Mouse (Mus musculus) heart, adult 18-20 months (tissue): ENCODE results near the gene Glul. TPM values are rescaled to one million over a fixed set of nuclear protein-coding genes. Genes with fewer than 3 reads are reported as not detected.

Experiments used
- DNase-seq, 2 experiments: peaks; one replicate each; pipeline ENCODE4 v3.0.0; 2021 to 2022; ENCODE audit warnings: mixed read lengths in 1 of 2
- total RNA-seq, 2 experiments: library from RNA; stranded (reverse); gene quantifications; 2 replicates each; pipeline ENCODE4 v1.2.3; 2021

Glul gene
- total RNA-seq, 2 experiments from 2014 or later = 539 to 709 TPM

DNA sequence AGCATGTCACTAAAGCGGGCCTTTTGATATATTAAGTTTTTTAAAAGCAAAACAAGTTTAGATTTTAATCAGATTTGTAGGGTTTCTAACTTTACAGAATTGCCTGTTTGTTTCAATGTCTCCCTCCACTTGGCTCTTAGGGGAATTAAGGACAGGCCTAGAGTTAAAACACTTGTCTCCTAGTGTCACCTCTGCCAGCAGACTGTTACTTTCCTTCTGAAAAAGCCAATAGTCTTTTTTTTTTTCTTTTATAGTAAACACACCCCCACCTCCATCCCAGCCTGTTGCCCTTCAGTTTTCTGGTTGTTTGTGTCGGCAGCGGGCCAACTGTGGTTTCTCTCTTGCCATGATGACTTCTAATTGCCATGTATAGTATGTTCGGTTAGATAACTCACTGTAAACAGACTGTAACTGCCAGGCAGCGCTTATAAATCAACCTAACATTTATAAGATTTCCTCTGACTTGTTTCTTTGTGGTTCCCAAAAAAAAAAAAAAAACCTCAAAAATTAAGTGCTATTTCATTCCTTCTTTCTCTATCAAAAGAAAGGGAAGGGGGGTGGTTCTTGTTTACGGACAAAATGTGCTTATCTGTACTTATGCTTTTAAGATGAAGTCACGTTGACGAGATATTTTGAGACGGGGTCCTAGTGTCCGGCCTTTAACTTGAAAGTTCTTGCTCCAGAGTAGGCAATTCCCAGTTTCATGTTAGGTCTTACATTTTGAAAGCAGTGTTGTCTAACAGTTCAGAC is 9.6 kb downstream of the Glul start:
- no peak for DNase-seq

DNA sequence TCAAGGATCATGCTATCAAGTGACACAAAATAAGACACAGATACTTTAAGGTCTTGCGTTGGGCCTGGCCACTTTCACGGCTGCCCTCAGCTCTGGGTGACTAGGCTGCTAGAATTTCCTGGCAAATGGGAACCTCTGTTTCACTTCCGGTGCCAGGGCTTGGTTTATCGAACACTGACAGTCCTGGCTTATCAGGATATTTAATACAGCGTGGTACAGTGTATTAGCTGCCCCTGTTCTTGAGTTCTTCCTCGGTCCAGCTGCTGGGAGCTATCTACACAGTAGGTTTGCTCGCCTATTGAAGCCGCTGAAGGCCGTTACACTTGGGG is 10.2 kb downstream of the Glul start:
- no peak for DNase-seq

DNA sequence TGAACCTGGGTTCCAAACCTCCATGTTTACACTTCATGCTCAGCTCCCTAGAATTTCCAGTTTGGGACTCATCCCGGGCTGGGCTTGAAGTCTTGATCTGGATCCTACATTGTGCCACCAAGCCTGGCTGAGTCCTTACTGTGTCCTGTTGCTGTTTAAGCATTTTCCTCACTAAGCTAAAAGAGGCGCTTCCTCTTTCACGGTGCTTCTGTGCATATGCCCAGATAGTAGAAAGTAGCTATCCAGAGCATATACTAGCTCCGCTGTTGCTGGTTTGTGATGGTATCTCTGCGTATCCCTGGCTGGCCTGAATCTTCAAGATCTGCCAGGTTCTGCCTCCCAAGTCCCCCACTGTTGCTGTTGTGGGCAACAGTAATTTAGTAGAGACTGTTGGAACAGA is 10.7 kb downstream of the Glul start:
- no peak for DNase-seq

DNA sequence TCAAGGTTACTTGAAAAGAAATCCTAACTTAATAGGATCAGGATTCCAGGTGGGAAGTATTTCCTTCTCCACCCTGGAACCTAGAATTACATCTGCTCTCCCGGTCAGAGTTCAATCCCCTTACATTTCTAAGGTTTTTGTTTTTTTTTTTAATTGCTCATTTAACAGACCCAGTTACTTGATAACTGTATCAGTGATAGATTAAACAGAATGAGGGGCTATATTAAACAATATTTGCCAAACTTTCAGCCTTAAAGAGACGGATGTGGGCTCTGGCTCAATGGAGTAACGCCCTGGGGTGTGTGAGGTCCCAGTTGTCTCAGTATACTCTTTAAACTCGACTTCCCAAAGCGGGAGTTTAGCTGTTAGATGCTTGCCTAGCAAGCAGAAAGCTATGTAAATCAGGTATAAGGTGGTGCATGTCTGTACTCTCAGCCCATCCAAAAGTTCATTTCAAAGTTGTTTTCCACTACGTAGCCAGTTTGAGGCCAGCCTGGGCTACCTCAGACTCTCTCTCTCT is 11.6 kb downstream of the Glul start:
- DNase-seq = no peak

DNA sequence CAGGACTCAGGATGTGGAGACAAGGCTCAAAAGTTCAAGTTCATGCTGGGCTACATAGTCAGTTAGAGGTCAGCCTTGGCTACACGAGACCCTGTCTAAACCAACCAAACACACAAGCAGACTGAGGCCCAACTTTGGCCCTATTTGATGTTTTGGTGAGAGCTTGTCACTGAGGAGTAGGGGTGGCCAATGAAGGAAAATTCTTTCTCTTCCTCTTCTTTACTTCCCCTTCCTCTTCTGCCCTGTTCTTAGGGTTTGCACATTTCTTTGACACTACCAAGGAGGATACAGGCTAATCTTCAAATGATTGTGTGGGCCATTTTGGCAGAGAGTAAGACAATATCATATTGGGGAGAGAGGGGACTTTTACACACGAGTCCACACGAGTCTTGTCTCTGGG is 14.1 kb downstream of the Glul start:
- DNase-seq = no peak

DNA sequence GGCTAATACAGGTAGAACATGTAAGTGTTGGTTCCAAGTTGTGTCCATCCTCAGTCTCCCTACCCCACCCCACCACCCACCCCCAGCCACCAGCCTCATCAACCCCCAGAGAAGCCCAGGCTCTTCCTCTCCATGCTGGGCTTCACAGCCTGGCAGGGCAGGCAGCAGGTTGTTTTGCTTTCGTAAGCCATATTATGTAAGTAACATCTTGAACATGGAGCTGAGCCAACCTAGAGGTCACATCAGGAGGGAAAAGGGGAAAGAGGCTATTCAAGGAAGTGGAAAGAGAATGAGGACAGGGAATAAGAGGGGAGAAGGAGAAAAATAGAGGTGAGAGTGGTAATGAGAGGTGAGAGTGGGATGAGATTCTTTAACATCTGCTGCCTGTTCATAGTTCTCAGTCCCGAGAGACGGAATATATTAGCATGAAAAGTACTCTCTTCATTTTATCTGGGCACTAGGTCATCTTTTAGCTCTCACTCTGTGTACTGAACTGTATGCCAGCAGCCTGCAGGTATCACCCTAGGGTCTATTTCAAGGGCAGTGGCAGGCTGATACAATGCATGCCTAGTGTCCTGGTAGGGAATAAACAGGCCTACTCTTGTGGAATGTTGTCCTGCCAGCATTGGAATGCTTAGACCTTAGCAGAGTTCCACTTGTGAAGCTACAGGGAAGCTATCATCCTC is 18.9 kb downstream of the Glul start:
- DNase-seq = peak; percentile 65 to 67

DNA sequence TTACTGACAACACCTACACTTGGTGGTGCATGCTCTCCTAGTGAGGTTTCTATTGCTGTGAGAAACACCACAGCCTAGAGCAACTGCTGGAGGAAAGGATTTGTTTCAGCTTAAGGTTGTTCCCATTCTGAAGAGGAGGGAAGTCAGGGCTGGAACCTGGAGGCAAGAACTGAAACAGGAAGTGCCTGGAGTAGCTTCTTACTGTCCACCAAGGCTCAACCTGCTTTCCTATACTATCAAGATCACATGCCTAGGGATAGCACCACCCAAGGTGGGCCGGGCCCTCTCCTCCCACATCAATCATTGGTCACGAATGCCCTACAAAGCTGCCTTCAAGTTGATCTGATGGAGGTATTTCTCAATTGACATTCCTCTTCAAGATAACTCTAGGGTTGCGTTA is 21.9 kb downstream of the Glul start:
- no peak for DNase-seq

DNA sequence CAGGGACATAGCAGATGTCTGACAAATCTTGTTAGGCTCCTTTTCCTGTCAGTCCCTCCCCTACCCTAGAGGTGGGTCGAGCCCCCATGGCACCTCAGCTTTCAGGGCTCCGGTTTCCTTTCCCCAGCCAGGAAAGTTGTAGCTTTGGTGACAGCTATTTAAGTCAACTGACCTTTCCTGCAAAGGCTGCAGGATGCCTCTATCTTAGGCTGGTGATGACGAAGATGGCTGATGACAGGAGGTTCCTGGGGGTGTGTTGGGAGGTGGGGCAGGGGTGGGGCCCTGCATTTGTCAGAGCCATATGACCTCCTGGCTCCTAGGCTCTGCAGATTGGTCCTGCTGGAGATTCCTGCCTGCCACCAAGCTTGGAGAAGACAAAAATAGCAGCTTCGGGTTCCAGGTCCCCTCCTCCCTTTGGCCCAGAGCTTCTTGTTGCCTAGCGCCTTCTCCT is 22.9 kb downstream of the Glul start:
- peak; percentile 76 to 89 for DNase-seq

DNA sequence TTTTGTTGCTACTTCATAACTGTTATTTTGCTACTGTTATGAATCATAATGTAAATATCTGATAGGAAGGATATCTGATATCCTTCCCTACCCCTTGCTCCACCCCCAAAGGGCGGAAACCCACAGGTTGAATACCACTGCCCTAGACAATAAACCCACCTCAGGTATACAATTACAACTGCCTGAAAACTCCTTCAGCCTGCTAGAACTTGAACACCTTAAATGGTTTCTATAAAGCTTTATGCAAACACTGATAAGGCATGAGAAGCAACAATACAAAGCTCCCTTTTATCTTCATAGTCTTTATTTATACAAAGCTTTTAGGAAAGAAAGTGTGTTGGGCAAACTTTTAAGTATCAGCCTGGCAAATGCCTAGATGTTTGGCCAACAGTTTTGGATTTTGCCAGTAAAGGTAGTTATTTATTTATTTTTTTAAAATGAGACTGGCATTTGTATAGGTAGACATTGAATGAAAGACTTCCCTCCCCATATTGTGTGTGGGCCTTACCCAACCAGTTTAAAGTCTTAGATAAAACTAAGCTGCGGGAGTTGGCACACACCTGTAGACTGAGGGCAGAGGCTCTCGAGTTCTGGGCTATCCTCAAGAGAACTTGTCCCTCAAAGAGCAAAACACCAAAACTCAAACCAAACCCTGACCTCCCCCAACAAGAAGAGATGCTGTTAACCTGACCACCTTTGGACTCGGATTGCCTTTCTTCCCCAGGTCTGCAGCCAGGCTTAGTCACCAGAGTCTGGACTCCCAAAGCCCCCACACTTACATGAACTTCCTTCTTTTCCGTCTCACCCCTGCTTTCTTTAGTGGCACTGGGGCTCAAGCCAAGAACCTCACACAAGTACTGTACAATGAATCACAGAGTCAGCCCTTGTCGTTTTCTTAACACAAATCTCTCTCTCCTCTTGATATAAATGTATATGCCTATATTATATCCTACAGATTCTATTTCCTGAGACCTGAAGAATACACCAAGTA is 24.9 kb downstream of the Glul start:
- no peak for DNase-seq

DNA sequence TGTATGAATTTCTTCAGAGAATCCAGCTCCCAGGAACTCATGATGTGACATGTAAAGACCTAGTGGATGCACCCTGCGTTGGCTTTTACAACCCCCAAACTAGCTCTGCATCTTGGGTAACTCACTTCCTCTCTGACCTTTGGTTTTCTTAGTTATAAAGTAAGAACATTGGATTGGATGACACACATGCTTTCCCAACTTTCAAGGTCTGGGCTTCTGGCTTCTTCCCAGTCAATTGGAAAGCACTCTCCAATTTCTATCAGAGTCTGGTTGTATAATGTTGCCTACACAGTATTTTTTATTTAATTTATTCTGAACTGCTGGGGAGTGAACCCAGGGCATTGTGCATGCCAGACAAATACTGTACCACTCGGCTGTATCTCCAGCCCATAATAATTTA is 30.7 kb downstream of the Glul start:
- DNase-seq = no peak

DNA sequence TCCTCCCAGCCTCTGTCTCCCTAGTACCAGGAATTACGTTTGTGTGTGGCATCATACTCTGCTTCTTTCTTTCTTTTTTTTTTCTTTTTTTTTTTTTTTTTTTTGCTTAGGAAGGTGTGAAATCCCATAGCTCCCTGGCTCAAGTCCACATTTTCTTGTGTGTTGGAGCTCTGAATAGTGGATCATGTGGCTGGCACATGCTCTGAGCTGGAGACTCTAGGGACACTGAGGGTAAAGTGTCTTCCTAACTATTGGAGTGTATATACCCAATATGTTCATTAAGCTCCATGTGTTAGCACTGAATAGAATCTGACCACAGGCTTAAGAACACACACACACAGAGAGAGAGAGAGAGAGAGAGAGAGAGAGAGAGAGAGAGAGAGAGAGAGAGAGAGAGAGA is 34.0 kb downstream of the Glul start:
- no peak for DNase-seq

DNA sequence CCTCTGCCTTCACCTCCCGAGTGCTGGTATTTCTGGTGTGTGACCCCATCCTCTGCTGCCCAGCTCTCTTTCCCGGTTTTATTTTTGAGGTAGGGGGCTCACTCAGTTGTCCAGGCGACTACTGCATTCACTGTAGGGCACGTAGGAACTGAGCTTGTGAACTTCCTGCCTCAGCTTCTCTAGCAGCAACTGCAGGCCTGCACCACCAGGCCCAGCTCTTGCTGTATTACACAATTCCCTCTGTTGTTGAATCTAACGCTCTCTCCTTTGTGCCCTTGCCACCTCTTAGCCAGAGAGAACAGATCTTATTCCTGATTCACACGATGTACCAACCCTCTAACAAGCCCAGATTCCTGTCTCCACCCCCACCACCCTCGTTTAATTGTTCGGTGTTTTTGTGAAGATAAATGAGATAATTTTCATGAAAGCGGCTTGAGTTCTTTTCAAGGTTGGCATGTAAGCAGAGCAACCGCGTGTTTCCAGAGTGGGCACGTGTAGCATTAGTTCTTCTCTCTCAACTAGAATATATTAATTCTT is 36.2 kb downstream of the Glul start:
- no peak for DNase-seq

DNA sequence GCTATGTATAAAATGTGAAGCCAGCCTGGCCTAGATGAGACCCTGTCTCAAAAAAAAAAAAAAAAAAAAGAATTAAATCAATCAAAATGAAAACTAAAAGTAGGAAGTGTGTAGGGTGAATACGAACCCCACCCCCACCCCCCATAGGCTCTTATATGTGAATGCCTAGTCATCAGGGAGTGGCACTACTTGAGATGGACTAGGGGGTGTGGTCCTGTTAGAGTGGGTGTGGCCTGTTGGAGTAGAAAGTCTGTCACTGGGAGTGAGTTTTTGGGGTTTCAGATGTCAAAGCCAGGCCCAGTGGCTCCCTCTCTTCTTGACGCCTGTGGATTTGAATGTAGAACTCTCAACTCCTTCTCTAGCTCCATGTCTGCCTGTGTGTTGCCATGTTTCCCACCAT is 37.3 kb downstream of the Glul start:
- DNase-seq = no peak

DNA sequence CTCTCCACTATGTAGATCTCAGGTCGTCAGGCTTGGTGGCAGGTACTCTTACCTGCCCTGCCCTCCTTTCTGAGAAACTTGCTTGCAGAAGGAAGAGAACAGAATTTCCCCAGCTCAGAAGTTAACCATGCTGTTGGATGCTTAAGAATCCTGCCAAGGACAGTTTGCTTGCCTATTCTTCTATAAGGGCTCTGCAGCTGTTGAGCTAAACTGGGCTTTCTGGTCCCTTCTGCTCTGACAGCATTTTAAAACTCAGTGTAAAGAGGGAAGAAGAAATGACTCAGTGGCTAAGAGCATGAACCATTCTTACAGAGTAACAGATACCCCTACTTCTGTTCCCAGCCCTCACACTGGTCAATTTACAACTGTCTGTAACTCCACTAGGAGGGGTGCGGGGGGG is 41.2 kb downstream of the Glul start:
- no peak for DNase-seq

DNA sequence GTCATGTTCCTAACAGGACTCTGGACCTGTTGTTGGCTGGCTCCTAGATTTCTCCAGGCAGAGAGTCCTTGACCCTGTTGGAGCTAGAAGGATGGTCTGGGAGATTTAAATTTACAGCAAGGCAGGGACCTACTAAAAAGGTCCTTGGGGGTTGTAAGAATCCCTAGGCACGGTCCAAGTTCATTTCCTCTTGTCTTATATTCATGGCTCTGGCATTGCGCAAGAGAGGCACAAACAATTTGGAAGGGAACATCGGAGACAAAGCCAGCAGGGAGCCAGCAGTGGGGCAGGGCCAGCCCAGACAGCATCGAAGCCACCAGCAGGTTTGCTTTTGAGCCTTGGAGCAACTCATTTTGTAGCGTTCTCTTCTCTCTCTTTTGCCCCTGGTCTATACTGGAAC is 45.4 kb downstream of the Glul start:
- peak; percentile 65 to 69 for DNase-seq

DNA sequence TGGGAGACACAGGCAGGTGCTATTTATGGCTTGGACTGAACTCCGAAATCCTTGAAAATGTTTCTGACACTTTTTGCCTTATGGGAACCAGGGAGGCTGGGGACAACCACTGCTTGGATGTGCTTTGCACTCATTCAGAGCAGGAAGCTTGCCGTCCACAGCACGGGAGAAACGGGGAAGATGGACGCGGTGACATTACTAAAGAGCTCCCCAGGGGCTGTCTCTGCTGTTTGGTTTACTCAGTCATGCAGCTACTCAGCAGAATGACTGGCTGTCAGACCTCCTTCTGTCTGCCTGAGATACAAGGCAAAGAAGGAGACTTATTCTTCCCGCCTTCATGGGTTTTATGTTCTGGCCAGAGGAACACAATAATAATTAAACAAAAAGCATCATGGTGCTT is 47.2 kb downstream of the Glul start:
- DNase-seq = no peak

DNA sequence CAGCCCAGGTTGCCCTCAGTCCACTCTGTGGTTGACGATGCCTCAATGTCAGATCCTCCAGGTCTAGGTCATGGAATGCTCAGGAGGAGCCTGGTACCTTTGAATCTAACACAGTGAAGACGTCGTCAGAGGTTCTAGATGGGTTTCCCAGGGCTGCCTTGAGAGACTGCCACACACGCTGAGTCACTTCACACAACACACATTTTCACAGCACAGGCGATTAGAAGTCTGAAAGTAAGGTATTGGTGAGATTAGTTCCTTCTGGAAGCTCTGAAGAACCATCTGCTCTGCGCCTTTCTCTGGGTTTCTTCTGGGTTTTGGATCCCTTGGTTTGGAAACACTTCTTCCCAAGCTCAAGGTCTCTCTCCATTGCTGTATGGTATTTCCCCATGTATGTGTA is 48.1 kb downstream of the Glul start:
- DNase-seq = no peak

DNA sequence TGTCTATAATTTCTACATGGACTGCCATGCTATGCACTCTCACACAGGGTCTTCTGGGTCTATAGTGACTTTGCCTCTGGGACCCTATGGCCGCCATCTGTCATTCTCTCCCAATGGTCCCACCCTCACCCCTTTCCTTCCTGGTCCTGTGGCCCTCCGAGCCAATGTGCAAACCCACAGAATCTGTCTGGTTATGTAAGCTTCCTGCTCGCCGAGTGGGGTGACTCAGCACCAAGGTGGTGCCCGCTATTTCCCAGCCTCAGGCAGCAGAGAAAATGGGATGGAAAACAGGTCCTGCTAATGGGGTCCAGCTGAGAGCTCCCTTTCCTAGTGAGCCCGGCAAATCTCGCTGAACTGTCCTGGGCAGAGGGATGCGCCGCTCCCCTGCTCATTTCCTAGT is 53.5 kb downstream of the Glul start:
- no peak for DNase-seq

DNA sequence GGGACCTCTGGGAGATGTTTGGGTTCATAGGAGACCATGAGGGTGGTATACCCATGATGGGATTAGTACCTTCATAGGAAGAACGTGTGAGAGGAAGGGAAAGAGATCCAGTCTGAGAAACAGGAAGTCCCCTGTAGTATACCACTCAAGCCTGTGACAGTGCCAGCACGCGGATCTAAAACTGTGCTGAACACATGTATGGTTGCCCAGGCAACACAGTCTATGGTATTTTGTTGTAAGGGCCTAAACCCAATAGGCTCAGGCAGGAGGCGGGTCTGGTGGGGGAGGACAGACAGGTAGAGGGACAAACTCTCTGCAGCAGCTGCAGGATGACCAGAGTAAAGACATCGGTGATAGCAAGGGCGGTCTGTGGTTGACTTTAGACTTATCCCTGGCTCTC is 54.1 kb downstream of the Glul start:
- no peak for DNase-seq

DNA sequence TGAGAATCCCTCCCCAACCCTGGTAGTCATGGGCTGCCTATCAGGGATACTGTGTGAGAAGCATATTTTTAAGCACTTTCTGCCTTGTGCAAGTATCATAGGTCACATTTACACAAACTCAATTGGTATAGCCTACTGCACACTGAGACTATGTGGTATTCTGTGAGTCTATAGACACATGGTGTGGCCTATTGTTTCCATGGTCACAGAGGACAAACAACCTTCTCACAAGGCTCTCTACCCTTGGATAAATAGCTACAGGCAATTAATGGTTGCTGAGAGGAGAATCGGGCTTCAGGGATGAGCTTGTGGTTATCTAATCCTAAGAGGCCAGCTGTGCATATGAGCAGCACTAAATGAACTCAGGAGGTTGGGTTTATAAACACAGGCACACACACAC is 58.1 kb downstream of the Glul start:
- no peak for DNase-seq
